Mouse (Mus musculus): ENCODE measurements around the gene Prss53. TPM values are rescaled to one million over a fixed set of nuclear protein-coding genes. Genes with fewer than 3 reads are reported as not detected.

Gene Prss53
- polyA plus RNA-seq, 2 experiments: 0.05 to 0.38 TPM

GRCm38 (mm10) chr7:127932273-127933031, 41.7 kb upstream of the Prss53 start:
- H3K4me1 ChIP-seq (replicated peaks; ENCODE audit: control insufficient read depth in 2 of 2, insufficient read depth in 2 of 2, low read length in 1 of 2): peaks cover 6 to 16% of the 10 kb centered on the region in 2 experiments; a peak in 3 of 4 replicates
- no peaks in the 10 kb centered on the region for H3K9me3 ChIP-seq (ENCODE audit: control insufficient read depth, low read length)
- 57% methylated on average over 13 of the region's 13 CpGs for WGBS (ENCODE audit: insufficient replicate concordance)
- TF ChIP-seq CTCF (IDR thresholded peaks at IDR 0.05; ENCODE audit: low read depth): no peak
- TF ChIP-seq EP300 (IDR thresholded peaks at IDR 0.05; ENCODE audit: low read depth): no peak
- no peak for DNase-seq (ENCODE audit: low read depth in 3 of 3, low spot score in 3 of 3)
- H3K9ac ChIP-seq (replicated peaks): no peak overlapping the region
- no peak overlapping the region for H3K4me3 ChIP-seq (ENCODE audit: insufficient read depth in 1 of 2, low read depth in 2 of 2, low read length in 2 of 2)
- no peak for ATAC-seq (ENCODE audit: insufficient read depth)
- no peaks in the 10 kb centered on the region for H3K36me3 ChIP-seq (replicated peaks; ENCODE audit: control insufficient read depth, insufficient read depth, low read depth)
- no peaks in the 10 kb centered on the region for H3K27me3 ChIP-seq (ENCODE audit: control insufficient read depth, insufficient read depth, low read length)
- peak overlapping the region; percentile 7; the same call in 1 of the 2 replicates for H3K4me2 ChIP-seq (ENCODE audit: low read depth)
- H3K27ac ChIP-seq: no peak overlapping the region

GRCm38 (mm10) chr7:127931351-127932135, 40.8 kb upstream of the Prss53 start:
- TF ChIP-seq CTCF (IDR thresholded peaks at IDR 0.05; ENCODE audit: low read depth) (no peak), EP300 (IDR thresholded peaks at IDR 0.05; ENCODE audit: low read depth) (no peak)
- DNase-seq (ENCODE audit: low read depth in 3 of 3, low spot score in 3 of 3) (no peak), ATAC-seq (ENCODE audit: insufficient read depth) (no peak)
- Histone ChIP-seq H3K27me3 (ENCODE audit: control insufficient read depth, insufficient read depth, low read length) (no peaks in the 10 kb centered on the region), H3K36me3 (replicated peaks; ENCODE audit: control insufficient read depth, insufficient read depth, low read depth) (no peaks in the 10 kb centered on the region), H3K4me3 (ENCODE audit: insufficient read depth in 1 of 2, low read depth in 2 of 2, low read length in 2 of 2) (no peak overlapping the region), H3K9ac (replicated peaks) (no peak overlapping the region), H3K4me2 (ENCODE audit: low read depth) (peak overlapping the region; percentile 7; the same call in 1 of the 2 replicates), H3K4me1 (replicated peaks; ENCODE audit: control insufficient read depth in 2 of 2, insufficient read depth in 2 of 2, low read length in 1 of 2) (peaks cover 6 to 16% of the 10 kb centered on the region in 2 experiments; a peak in 3 of 4 replicates), H3K9me3 (ENCODE audit: control insufficient read depth, low read length) (no peaks in the 10 kb centered on the region), H3K27ac (no peak overlapping the region)
- WGBS (ENCODE audit: insufficient replicate concordance): 57% methylated on average over 13 of the region's 13 CpGs

GRCm38 (mm10) chr7:127930636-127931035, 39.9 kb upstream of the Prss53 start:
- Histone ChIP-seq H3K4me2 (ENCODE audit: low read depth) (no peak overlapping the region), H3K4me1 (replicated peaks; ENCODE audit: control insufficient read depth in 2 of 2, insufficient read depth in 2 of 2, low read length in 1 of 2) (peaks cover 2 to 16% of the 10 kb centered on the region in 2 experiments; a peak in 3 of 4 replicates), H3K9me3 (ENCODE audit: control insufficient read depth, low read length) (no peaks in the 10 kb centered on the region), H3K27me3 (ENCODE audit: control insufficient read depth, insufficient read depth, low read length) (no peaks in the 10 kb centered on the region), H3K9ac (replicated peaks) (no peak overlapping the region), H3K4me3 (ENCODE audit: insufficient read depth in 1 of 2, low read depth in 2 of 2, low read length in 2 of 2) (no peak overlapping the region), H3K36me3 (replicated peaks; ENCODE audit: control insufficient read depth, insufficient read depth, low read depth) (no peaks in the 10 kb centered on the region), H3K27ac (no peak overlapping the region)
- ATAC-seq (ENCODE audit: insufficient read depth) (no peak), DNase-seq (ENCODE audit: low read depth in 3 of 3, low spot score in 3 of 3) (no peak)
- TF ChIP-seq EP300 (IDR thresholded peaks at IDR 0.05; ENCODE audit: low read depth) (no peak), CTCF (IDR thresholded peaks at IDR 0.05; ENCODE audit: low read depth) (no peak)
- WGBS (ENCODE audit: insufficient replicate concordance): 71% methylated on average over 5 of the region's 5 CpGs

GRCm38 (mm10) chr7:127929923-127930322, 39.2 kb upstream of the Prss53 start, which contains the start of gene Prss8:
Gene Prss8, minus strand, starts transcription at chr7:127930104.
- H3K4me1 ChIP-seq (replicated peaks; ENCODE audit: control insufficient read depth in 2 of 2, insufficient read depth in 2 of 2, low read length in 1 of 2): peaks cover 2 to 15% of the 10 kb centered on the region in 2 experiments; a peak in 3 of 4 replicates
- DNase-seq (ENCODE audit: low read depth in 3 of 3, low spot score in 3 of 3) (no peak), ATAC-seq (ENCODE audit: insufficient read depth) (no peak)
- H3K9ac ChIP-seq (replicated peaks): peak within 1 kb of the TSS; percentile 48
- H3K9me3 ChIP-seq (ENCODE audit: control insufficient read depth, low read length): no peaks in the 10 kb centered on the region
- WGBS (ENCODE audit: insufficient replicate concordance): 26% methylated on average over 6 of the region's 6 CpGs
- H3K27ac ChIP-seq: no peak within 1 kb of the TSS
- no peak for TF ChIP-seq CTCF (IDR thresholded peaks at IDR 0.05; ENCODE audit: low read depth)
- no peak for TF ChIP-seq EP300 (IDR thresholded peaks at IDR 0.05; ENCODE audit: low read depth)
- no peaks in the 10 kb centered on the region for H3K27me3 ChIP-seq (ENCODE audit: control insufficient read depth, insufficient read depth, low read length)
- H3K4me2 ChIP-seq (ENCODE audit: low read depth): peak within 1 kb of the TSS; percentile 55
- H3K36me3 ChIP-seq (replicated peaks; ENCODE audit: control insufficient read depth, insufficient read depth, low read depth): no peaks in the 10 kb centered on the region; the same call in 1 of the 2 replicates
- peak within 1 kb of the TSS; percentile 41 to 48 for H3K4me3 ChIP-seq (ENCODE audit: insufficient read depth in 1 of 2, low read depth in 2 of 2, low read length in 2 of 2)

- H3K4me3 ChIP-seq (ENCODE audit: insufficient read depth in 1 of 2, low read depth in 2 of 2, low read length in 2 of 2): peak overlapping the region in 1 of 2 experiments; percentile 48; a peak in 2 of 4 replicates
- no peak overlapping the region for H3K9ac ChIP-seq (replicated peaks)
These were observed 37.8 kb upstream of the Prss53 start for GRCm38 (mm10) chr7:127928596-127928995.

More at GRCm38 (mm10) chr7:127928596-127928995, 37.8 kb upstream of the Prss53 start:
- Histone ChIP-seq H3K4me2 (ENCODE audit: low read depth) (peak overlapping the region; percentile 55), H3K9me3 (ENCODE audit: control insufficient read depth, low read length) (no peaks in the 10 kb centered on the region), H3K27me3 (ENCODE audit: control insufficient read depth, insufficient read depth, low read length) (no peaks in the 10 kb centered on the region), H3K27ac (no peak overlapping the region), H3K36me3 (replicated peaks; ENCODE audit: control insufficient read depth, insufficient read depth, low read depth) (no peaks in the 10 kb centered on the region; the same call in 1 of the 2 replicates), H3K4me1 (replicated peaks; ENCODE audit: control insufficient read depth in 2 of 2, insufficient read depth in 2 of 2, low read length in 1 of 2) (peaks cover 2 to 7% of the 10 kb centered on the region in 2 experiments; a peak in 3 of 4 replicates)
- WGBS (ENCODE audit: insufficient replicate concordance): 62% methylated on average over 5 of the region's 5 CpGs
- ATAC-seq (ENCODE audit: insufficient read depth) (no peak), DNase-seq (ENCODE audit: low read depth in 3 of 3, low spot score in 3 of 3) (no peak)
- TF ChIP-seq EP300 (IDR thresholded peaks at IDR 0.05; ENCODE audit: low read depth) (no peak), CTCF (IDR thresholded peaks at IDR 0.05; ENCODE audit: low read depth) (no peak)

Measured in liver, embryonic 14.5 days (tissue).